Mouse (Mus musculus) midbrain, embryonic 14.5 days (tissue): ENCODE data around the gene Ascl4. TPM values are rescaled to one million over a fixed set of nuclear protein-coding genes. Genes with fewer than 3 reads are reported as not detected.

Source experiments
- ATAC-seq: fragments of 200-750 bp; cut with Nextera tagmentation; 2 replicates; pipeline ENCODE4 v1.8.0; 2017; ENCODE audit warnings: moderate number of reproducible peaks, moderate library complexity; ENCODE audit not compliant: low FRiP score, low TSS enrichment
- DNase-seq: peaks from one replicate; pipeline ENCODE4 v3.0.0-alpha.2; 2015
- H3K27ac ChIP-seq: fragments of 300-500 bp; sonication (generic); replicated peaks from 2 replicates; pipeline ENCODE4 v1.5.1; 2014; ENCODE audit warnings: mild to moderate bottlenecking, low read depth, low read length, moderate library complexity
- H3K27me3 ChIP-seq: fragments of 300-500 bp; sonication (generic); 2 replicates; pipeline ENCODE4 v1.6.1; 2014; ENCODE audit warnings: low read length, control low read depth, mixed read lengths; ENCODE audit not compliant: control insufficient read depth, insufficient read depth
- H3K36me3 ChIP-seq: fragments of 300-500 bp; sonication (generic); 2 replicates; pipeline ENCODE4 v1.6.1; 2014; ENCODE audit warnings: low read length, control low read depth; ENCODE audit not compliant: control insufficient read depth, insufficient read depth
- H3K4me1 ChIP-seq: fragments of 300-500 bp; sonication (generic); 2 replicates; pipeline ENCODE4 v1.6.1; 2014; ENCODE audit warnings: mild to moderate bottlenecking, antibody characterized with exemption, low read length, control low read depth; ENCODE audit not compliant: control insufficient read depth, insufficient read depth
- H3K4me2 ChIP-seq: fragments of 300-500 bp; sonication (generic); 2 replicates; pipeline ENCODE4 v1.6.1; 2014; ENCODE audit warnings: mild to moderate bottlenecking, low read length, moderate library complexity
- H3K4me3 ChIP-seq: fragments of 300-500 bp; sonication (generic); replicated peaks from 2 replicates; pipeline ENCODE4 v1.5.1; 2014; ENCODE audit warnings: low read depth, low read length
- H3K9ac ChIP-seq: fragments of 300-500 bp; sonication (generic); replicated peaks from 2 replicates; pipeline ENCODE4 v1.6.1; 2014; ENCODE audit warnings: mild to moderate bottlenecking, low read length, moderate library complexity
- H3K9me3 ChIP-seq: fragments of 300-500 bp; sonication (generic); 2 replicates; pipeline ENCODE4 v1.6.1; 2016; ENCODE audit warnings: low read length, control low read depth, mixed read lengths; ENCODE audit not compliant: control insufficient read depth
- WGBS: fragments of 180-500 bp; shearing (Covaris S2); extraction: QIAGEN DNeasy Blood & Tissue Kit; methylation state at CpG from one replicate; pipeline ENCODE4 v1.1.7; 2014; 5-methylcytosine and 5-hydroxymethylcytosine counted together
- polyA plus RNA-seq: library from polyadenylated mRNA; unstranded; fragments of >200 nt; fragmentation: Nextera tagmentation; extraction: Ambion mirVana; gene quantifications from 2 replicates; pipeline ENCODE4 v1.2.1, GENCODE M21; 2014

Gene Ascl4
- polyA plus RNA-seq, result 1.6 and 1.8 TPM in 2 replicates

GRCm38 (mm10) chr10:85927676-85928445, at the start of gene Ascl4:
Gene Ascl4, plus strand, starts transcription at chr10:85927681.
- DNase-seq, result peak; percentile 44
- H3K27me3 ChIP-seq, result no peaks in the 10 kb centered on the region
- peaks cover 11% of the 10 kb centered on the region for H3K4me1 ChIP-seq
- H3K9me3 ChIP-seq, result no peaks in the 10 kb centered on the region
- peak within 1 kb of the TSS; percentile 57 for H3K9ac ChIP-seq
- no peaks in the 10 kb centered on the region for H3K36me3 ChIP-seq
- peak within 1 kb of the TSS; percentile 88 for H3K4me2 ChIP-seq
- WGBS, result 1% methylated on average over 23 of the region's 23 CpGs
- H3K4me3 ChIP-seq, result peak within 1 kb of the TSS; percentile 50
- ATAC-seq, result no peak
- H3K27ac ChIP-seq, result peak within 1 kb of the TSS; percentile 49; the same call in 1 of the 2 replicates

- 95% methylated on average over 8 of the region's 8 CpGs for WGBS
- no peak overlapping the region for H3K4me3 ChIP-seq
- DNase-seq (no peak), ATAC-seq (no peak)
- no peaks in the 10 kb centered on the region for H3K4me1 ChIP-seq
- no peaks in the 10 kb centered on the region for H3K9me3 ChIP-seq
- no peak overlapping the region for H3K9ac ChIP-seq
- no peaks in the 10 kb centered on the region for H3K27me3 ChIP-seq
- no peak overlapping the region for H3K4me2 ChIP-seq
- H3K36me3 ChIP-seq, result peaks cover 95% of the 10 kb centered on the region
- no peak overlapping the region for H3K27ac ChIP-seq
These were observed 47.5 kb upstream of the Ascl4 start for GRCm38 (mm10) chr10:85879886-85880486.

- peak; percentile 99 for DNase-seq
- under 1% methylated on average over 81 of the region's 90 CpGs for WGBS
- H3K9ac ChIP-seq, result peak within 1 kb of the TSS; percentile 84
- H3K36me3 ChIP-seq, result peaks cover 25% of the 10 kb centered on the region
- H3K27ac ChIP-seq, result peak within 1 kb of the TSS; percentile 79
- H3K4me1 ChIP-seq, result peaks cover 6% of the 10 kb centered on the region
- peak; percentile 100 for ATAC-seq
- H3K4me3 ChIP-seq, result peak within 1 kb of the TSS; percentile 93
- no peaks in the 10 kb centered on the region for H3K27me3 ChIP-seq
- H3K4me2 ChIP-seq, result peak within 1 kb of the TSS; percentile 77
- no peaks in the 10 kb centered on the region for H3K9me3 ChIP-seq
These were observed 10.8 kb upstream of the Ascl4 start, which contains the start of gene Prdm4 for GRCm38 (mm10) chr10:85916498-85917309. Gene Prdm4, minus strand, starts transcription at chr10:85917142.

GRCm38 (mm10) chr10:85928499-85929207, 1.2 kb downstream of the Ascl4 start:
- ATAC-seq, result peak; percentile 90
- H3K27me3 ChIP-seq, result no peaks in the 10 kb centered on the region
- peak overlapping the region; percentile 88 for H3K4me2 ChIP-seq
- peak; percentile 93 for DNase-seq
- 2% methylated on average over 63 of the region's 63 CpGs for WGBS
- peak overlapping the region; percentile 57 for H3K9ac ChIP-seq
- H3K4me1 ChIP-seq, result peaks cover 11% of the 10 kb centered on the region
- H3K4me3 ChIP-seq, result peak overlapping the region; percentile 50
- H3K27ac ChIP-seq, result peak overlapping the region; percentile 49; the same call in 1 of the 2 replicates
- H3K36me3 ChIP-seq, result no peaks in the 10 kb centered on the region
- no peaks in the 10 kb centered on the region for H3K9me3 ChIP-seq

GRCm38 (mm10) chr10:85929208-85929591, 1.7 kb downstream of the Ascl4 start:
- Histone ChIP-seq H3K9ac (peak overlapping the region; percentile 57; the same call in 1 of the 2 replicates), H3K4me1 (peaks cover 11% of the 10 kb centered on the region), H3K9me3 (no peaks in the 10 kb centered on the region), H3K27ac (no peak overlapping the region), H3K4me2 (peak overlapping the region; percentile 88), H3K36me3 (no peaks in the 10 kb centered on the region), H3K4me3 (peak overlapping the region; percentile 50), H3K27me3 (no peaks in the 10 kb centered on the region)
- WGBS, result 45% methylated on average over 11 of the region's 11 CpGs
- DNase-seq, result peak; percentile 42
- no peak for ATAC-seq

- no peaks in the 10 kb centered on the region for H3K27me3 ChIP-seq
- H3K4me2 ChIP-seq, result no peak overlapping the region
- H3K36me3 ChIP-seq, result no peaks in the 10 kb centered on the region
- H3K27ac ChIP-seq, result no peak overlapping the region
- H3K4me3 ChIP-seq, result no peak overlapping the region
- H3K9ac ChIP-seq, result no peak overlapping the region
- no peak for ATAC-seq
- H3K9me3 ChIP-seq, result no peaks in the 10 kb centered on the region
- H3K4me1 ChIP-seq, result peaks cover 11% of the 10 kb centered on the region
- no peak for DNase-seq
- 93% methylated on average over 11 of the region's 11 CpGs for WGBS
These were observed 2.5 kb downstream of the Ascl4 start for GRCm38 (mm10) chr10:85929962-85930361.

GRCm38 (mm10) chr10:85936280-85936965, 8.9 kb downstream of the Ascl4 start:
- DNase-seq (no peak), ATAC-seq (no peak)
- WGBS, result 98% methylated on average over 6 of the region's 6 CpGs
- Histone ChIP-seq H3K36me3 (peaks cover 57% of the 10 kb centered on the region), H3K4me3 (no peak overlapping the region), H3K4me1 (no peaks in the 10 kb centered on the region), H3K27me3 (no peaks in the 10 kb centered on the region), H3K4me2 (no peak overlapping the region), H3K27ac (no peak overlapping the region), H3K9ac (no peak overlapping the region), H3K9me3 (no peaks in the 10 kb centered on the region)
